Mouse (Mus musculus) thymus, postnatal 36 days (tissue): ENCODE measurements around the gene Lrrc4c.

ENCODE experiments used
- DNase-seq, 2 experiments: peaks; one replicate each; pipeline ENCODE4 v3.0.0; 2022; ENCODE audit warnings: mixed read lengths in 2 of 2

Lrrc4c gene

GRCm38 (mm10) chr2:97652711-97653110 lies 1334.7 kb downstream of the Lrrc4c start:
- no peak for DNase-seq
